Mouse (Mus musculus) Patski (cell line): ENCODE results near the gene Neu3. TPM values are rescaled to one million over a fixed set of nuclear protein-coding genes. Genes with fewer than 3 reads are reported as not detected.
"Not testable (repeated sequence)": the region's sequence is repeated elsewhere in the genome, so short reads cannot be mapped to it uniquely, and the experiment has no call there.

Source experiments
- ATAC-seq: fragments of 100-300 bp; one replicate; pipeline ENCODE4 v1.8.0; 2021
- CTCF ChIA-PET: fragments of 350-600 bp; sonication (Branson Sonifier 250); formaldehyde crosslinking; loops from one replicate; lab custom pipeline; 2022; ENCODE audit warnings: inconsistent platforms; lab: Charles Lee
- POLR2A ChIA-PET: fragments of 350-600 bp; sonication (Branson Sonifier 250); formaldehyde crosslinking; loops from one replicate; lab custom pipeline; 2022; ENCODE audit warnings: antibody characterized with exemption, inconsistent platforms; lab: Charles Lee
- DNase-seq: peaks from one replicate; pipeline ENCODE4 v3.0.0-alpha.2; 2011; ENCODE audit warnings: low read depth, low spot score
- H3K27me3 ChIP-seq: fragments of 371-371 bp; one replicate; pipeline ENCODE4 v1.5.1; 2021
- CTCF ChIP-seq: fragments of 100-300 bp; IDR thresholded peaks from one replicate; pipeline ENCODE4 v1.5.1; 2021
- in situ Hi-C: fragments of 300-500 bp; cut with MboI; formaldehyde crosslinking; loops from 3 replicates; pipeline ENCODE4 v1.11.1; 2018; ENCODE audit warnings: low pct_unique_long_range_greater_than_20kb, mixed read lengths
- polyA plus RNA-seq: library from polyadenylated mRNA; unstranded; gene quantifications from one replicate; pipeline ENCODE4 v1.2.3, GENCODE M21; 2021

The Neu3 gene
- polyA plus RNA-seq, 1 experiment from 2014 or later, result 3.5 TPM

- no peak for ATAC-seq
- DNase-seq, result no peak
- ChIA-PET POLR2A (no interaction called here), CTCF (interaction anchor here (1.3 kb wide), 1 partner anchor 11 kb away, joined by 3 read pairs; no protein-coding TSS in a partner anchor)
- no peak for TF ChIP-seq CTCF
- in situ Hi-C loops, result no loop called here
- no peaks in the 10 kb centered on the region for H3K27me3 ChIP-seq
Measured at GRCm38 (mm10) chr7:99836781-99837180, 8.6 kb upstream of the Neu3 start.

- TF ChIP-seq CTCF, result no peak
- in situ Hi-C loops, result no loop called here
- CTCF ChIA-PET, result interaction anchor here (2.1 kb wide), 1 partner anchor 11 kb away, joined by 7 read pairs; no protein-coding TSS in a partner anchor
- POLR2A ChIA-PET, result no interaction called here
- no peak for ATAC-seq
- DNase-seq, result no peak
- no peaks in the 10 kb centered on the region for H3K27me3 ChIP-seq
Measured at GRCm38 (mm10) chr7:99834314-99834853, 6.2 kb upstream of the Neu3 start.

- in situ Hi-C loops, result no loop called here
- ATAC-seq, result no peak
- CTCF ChIA-PET, result interaction anchor here (2.1 kb wide), 1 partner anchor 11 kb away, joined by 7 read pairs; no protein-coding TSS in a partner anchor
Measured at GRCm38 (mm10) chr7:99833846-99834222, 5.6 kb upstream of the Neu3 start.

GRCm38 (mm10) chr7:99833115-99833845 lies 5.1 kb upstream of the Neu3 start:
- DNase-seq (no peak), ATAC-seq (no peak)
- in situ Hi-C loops, result no loop called here
- TF ChIP-seq CTCF, result no peak
- no peaks in the 10 kb centered on the region for H3K27me3 ChIP-seq
- ChIA-PET POLR2A (no interaction called here), CTCF (no interaction called here)

More at GRCm38 (mm10) chr7:99833846-99834222, 5.6 kb upstream of the Neu3 start:
- no peaks in the 10 kb centered on the region for H3K27me3 ChIP-seq
- POLR2A ChIA-PET, result no interaction called here
- TF ChIP-seq CTCF, result no peak
- DNase-seq, result no peak

- H3K27me3 ChIP-seq, result no peaks in the 10 kb centered on the region
- TF ChIP-seq CTCF, result no peak
- DNase-seq, result no peak
- in situ Hi-C loops, result no loop called here
- ATAC-seq, result no peak
- ChIA-PET CTCF (interaction anchor here (1.6 kb wide), 1 partner anchor 50 kb away, joined by 3 read pairs; no protein-coding TSS in a partner anchor), POLR2A (no interaction called here)
Measured at GRCm38 (mm10) chr7:99826096-99826495, 2.1 kb downstream of the Neu3 start.

- CTCF ChIA-PET, result interaction anchor here (1.6 kb wide), 1 partner anchor 51 kb away, joined by 3 read pairs; no protein-coding TSS in a partner anchor
- TF ChIP-seq CTCF, result no peak
- in situ Hi-C loops, result no loop called here
- no peak for DNase-seq
- no peaks in the 10 kb centered on the region for H3K27me3 ChIP-seq
- POLR2A ChIA-PET, result no interaction called here
- no peak for ATAC-seq
Measured at GRCm38 (mm10) chr7:99825511-99825910, 2.7 kb downstream of the Neu3 start.

- no peaks in the 10 kb centered on the region for H3K27me3 ChIP-seq
- ChIA-PET CTCF (no interaction called here), POLR2A (no interaction called here)
- DNase-seq (no peak), ATAC-seq (no peak)
- in situ Hi-C loops, result no loop called here
- TF ChIP-seq CTCF, result no peak
Measured at GRCm38 (mm10) chr7:99824649-99825483, 3.4 kb downstream of the Neu3 start.

GRCm38 (mm10) chr7:99823045-99823663 lies 5.1 kb downstream of the Neu3 start:
- DNase-seq (no peak), ATAC-seq (no peak)
- ChIA-PET POLR2A (no interaction called here), CTCF (interaction anchor here (1.2 kb wide), 1 partner anchor 63 kb away, joined by 3 read pairs; no protein-coding TSS in a partner anchor)
- in situ Hi-C loops, result no loop called here
- TF ChIP-seq CTCF, result no peak
- no peaks in the 10 kb centered on the region for H3K27me3 ChIP-seq

GRCm38 (mm10) chr7:99822426-99822825 lies 5.8 kb downstream of the Neu3 start:
- no peak for TF ChIP-seq CTCF
- ATAC-seq (no peak), DNase-seq (no peak)
- POLR2A ChIA-PET, result no interaction called here
- in situ Hi-C loops, result no loop called here
- CTCF ChIA-PET, result interaction anchor here (1.2 kb wide), 1 partner anchor 63 kb away, joined by 3 read pairs; no protein-coding TSS in a partner anchor
- H3K27me3 ChIP-seq, result no peaks in the 10 kb centered on the region

- ATAC-seq (no peak), DNase-seq (no peak)
- TF ChIP-seq CTCF, result no peak
- ChIA-PET POLR2A (no interaction called here), CTCF (interaction anchor here (1.2 kb wide), 1 partner anchor 64 kb away, joined by 3 read pairs; no protein-coding TSS in a partner anchor)
- H3K27me3 ChIP-seq, result no peaks in the 10 kb centered on the region
- in situ Hi-C loops, result no loop called here
Measured at GRCm38 (mm10) chr7:99821953-99822352, 6.3 kb downstream of the Neu3 start.

GRCm38 (mm10) chr7:99818181-99818725 lies 10.0 kb downstream of the Neu3 start:
- H3K27me3 ChIP-seq, ATAC-seq, CTCF ChIA-PET, DNase-seq, in situ Hi-C loops, POLR2A ChIA-PET: not testable (repeated sequence)
